Mouse (Mus musculus) testis, adult 10 weeks (tissue): ENCODE results near the gene Gmip. TPM values are rescaled to one million over a fixed set of nuclear protein-coding genes. Genes with fewer than 3 reads are reported as not detected.

Experiments used
- polyA plus RNA-seq: library from polyadenylated mRNA; stranded (reverse); fragments of 350-450 nt; fragmentation: Illumina TruSeq; extraction: RNeasy Lipid Tissue Mini Kit (QIAGEN cat#74804); gene quantifications from one replicate; pipeline ENCODE4 v1.2.3, GENCODE M21; 2014; ENCODE audit warnings: low read depth, low replicate concordance

Gmip gene
- 0.97 TPM for polyA plus RNA-seq

DNA sequence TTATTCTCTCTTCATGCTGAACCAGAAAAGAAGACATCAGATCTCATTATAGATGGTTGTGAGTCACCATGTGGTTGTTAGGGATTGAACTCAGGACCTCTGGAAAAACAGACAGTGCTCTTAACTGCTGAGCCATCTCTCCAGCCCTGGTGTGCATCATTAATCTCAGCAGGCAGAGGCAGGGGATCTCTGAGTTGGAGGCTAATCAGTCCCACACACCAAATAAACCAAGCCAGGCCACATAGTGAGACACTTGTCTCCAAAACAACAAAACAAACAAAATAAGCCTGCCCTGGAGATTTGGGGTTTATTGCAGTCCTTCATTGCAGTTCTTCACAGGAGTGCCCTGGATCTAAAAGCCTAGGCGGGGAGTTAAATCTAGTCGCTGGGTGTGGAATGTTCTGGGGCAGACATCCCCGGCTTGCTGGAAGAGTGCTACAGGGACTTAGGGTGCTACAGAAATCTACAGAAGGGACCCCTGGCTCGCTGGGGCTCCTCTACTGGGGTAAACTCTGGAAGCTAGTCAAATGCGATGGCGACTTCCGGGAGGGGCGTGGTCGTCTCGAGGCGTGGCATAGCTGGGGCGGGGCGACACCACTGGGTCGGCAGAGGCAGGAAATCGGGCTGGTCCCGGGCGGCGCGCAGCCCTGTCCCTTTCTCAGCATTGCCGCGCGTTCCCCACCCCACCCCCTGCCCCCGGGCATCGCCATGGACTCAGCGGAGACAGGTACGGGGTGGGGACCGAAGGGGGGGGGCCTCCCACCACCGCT, at the start of gene Gmip:
Gmip (plus strand) TSS at position 586 of the 770 bp plus-strand sequence.

DNA sequence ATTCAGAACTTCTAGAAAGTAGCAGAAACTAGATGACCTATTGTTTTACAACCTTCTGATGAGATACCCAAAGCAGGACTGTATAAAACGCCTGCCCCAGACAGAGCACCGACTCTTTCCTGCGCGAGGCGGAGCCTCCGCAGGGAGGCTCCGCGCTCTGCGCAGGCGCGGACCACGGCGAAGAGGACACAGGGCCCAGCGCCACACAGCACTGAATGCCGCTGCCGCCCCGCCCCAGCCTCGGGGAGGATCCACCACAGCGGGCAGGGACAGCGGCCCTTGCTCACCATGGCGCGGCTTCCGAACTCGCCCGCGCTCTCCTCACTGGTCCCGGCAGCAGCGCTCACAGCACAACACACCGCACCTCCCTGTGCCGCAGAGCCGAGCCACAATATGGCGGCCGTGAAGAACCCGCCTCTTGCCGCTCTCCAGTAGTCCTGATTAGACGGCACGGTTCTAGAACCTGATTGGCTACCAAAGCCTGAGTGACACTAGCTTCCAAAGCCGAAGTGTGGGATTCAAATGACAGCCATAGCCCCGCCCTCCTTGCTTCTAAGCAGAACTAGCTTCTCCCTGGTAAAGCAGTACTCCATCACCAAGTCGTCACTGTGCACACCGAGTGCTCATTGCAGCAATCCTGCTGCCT, 33.9 kb upstream of the Gmip start, which contains the start of gene Gm20422:
Gm20422 (minus strand) TSS at position 384 of the 646 bp plus-strand sequence.

DNA sequence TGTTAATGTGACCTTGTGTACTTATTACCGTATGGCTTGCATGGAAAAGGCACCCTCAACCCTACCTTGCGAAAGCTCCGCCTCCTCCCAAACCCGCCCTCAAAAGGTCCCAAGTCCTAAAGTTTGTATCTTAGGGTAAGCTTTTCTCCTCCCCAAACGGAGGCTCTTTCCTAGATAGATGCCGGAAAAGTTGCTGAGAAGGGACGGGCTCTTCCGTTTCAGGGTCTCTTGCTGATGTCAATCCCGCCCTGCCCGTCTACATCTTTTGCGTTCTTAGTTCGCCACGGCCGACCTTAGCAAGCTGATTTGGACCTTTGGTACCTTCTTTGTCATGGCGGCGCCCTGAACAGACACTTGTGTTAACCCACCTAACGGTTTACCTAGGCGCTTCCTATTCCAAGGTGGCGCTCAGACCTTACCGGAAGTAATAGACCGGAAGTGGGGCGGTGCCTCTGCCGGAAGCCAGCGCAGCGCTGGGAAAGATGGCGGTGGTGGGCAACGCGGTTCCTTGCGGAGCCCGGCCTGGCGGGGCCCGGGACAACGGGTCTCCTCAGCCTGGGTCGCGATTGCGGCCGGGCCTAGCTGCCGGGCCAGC, 17.6 kb upstream of the Gmip start, which contains the start of the genes Atp13a1 and Zfp866:
Atp13a1 (plus strand) TSS at position 391 of the 595 bp plus-strand sequence.
Zfp866 (minus strand) TSS at position 406 of the 595 bp plus-strand sequence.

DNA sequence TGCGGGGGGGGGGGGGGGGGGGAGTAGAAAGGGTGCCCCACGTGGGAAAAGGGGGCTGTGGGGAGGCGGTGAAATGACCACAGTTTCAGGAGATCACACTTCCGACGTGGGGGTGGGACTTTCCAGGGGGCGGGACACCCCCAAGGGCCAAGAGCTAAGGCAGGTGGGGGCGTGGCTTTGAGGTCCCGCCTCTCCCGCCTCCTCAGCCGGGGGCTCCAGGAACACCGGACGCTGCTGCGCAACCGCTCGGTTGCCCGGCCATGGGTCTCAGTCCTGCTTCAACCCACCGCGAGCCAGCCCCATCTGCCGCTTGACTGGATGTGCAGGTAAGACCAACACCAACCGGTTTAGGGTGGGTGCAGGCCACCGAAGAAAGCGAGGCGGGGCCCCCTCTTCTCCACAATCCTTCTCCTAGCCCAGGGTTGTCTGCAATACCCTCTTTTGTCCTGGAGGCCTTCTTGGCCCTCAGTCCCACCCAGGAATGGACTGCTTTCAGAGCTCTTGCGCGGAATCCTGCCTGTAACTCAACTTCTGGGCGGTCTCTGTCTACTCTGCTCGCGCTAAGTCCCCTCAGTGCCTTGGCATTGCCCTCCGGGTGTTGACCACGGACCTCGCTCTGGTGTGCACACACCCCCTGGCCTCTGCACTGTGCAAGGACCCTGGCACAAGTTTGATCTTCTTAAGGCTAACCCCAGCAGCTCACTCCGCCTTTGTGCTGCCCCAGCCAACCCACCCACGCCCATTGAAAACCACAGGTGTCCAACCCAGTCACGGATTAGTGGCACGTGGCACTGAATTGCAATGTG, 14.1 kb downstream of the Gmip start, which contains the start of gene Lpar2:
Lpar2 (plus strand) TSS at position 44 of the 806 bp plus-strand sequence.

DNA sequence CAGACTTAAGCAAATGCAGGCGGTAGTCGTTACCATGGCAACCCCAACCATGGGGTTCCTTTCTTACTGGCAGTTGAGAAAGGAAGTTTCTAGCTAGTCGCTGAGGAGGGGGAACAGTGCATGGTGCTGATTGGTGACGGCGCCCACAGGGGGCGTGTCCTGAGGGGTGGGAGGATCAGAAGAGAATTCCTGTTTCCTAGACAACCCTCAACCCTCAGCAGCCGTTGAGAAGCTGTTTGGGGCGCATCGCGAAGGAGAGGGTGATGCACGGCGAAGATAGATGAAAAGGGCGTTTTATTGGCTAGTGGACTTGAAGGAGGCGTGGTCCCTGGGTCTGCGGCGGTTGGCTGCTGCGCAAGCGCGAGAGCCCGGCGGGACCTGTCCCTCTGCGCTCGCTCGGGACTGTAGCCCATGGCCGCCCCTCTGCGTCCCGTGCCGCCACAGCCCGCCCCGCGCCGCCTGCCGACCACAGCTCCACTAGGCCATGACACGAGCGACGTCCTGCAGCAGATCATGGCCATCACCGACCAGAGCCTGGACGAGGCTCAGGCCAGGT, 23.9 kb downstream of the Gmip start, which contains the start of gene Pbx4:
Pbx4 (plus strand) TSS at position 194 of the 556 bp plus-strand sequence.

Other genes with a start within 250 kb of the Gmip start
- 20.6 TPM for gene Zfp868, start 183.1 kb upstream of the Gmip start, polyA plus RNA-seq
- 3.6 TPM for gene Zfp964, start 154.2 kb upstream of the Gmip start, polyA plus RNA-seq
- 13.5 TPM for gene Zfp869, start 98.0 kb upstream of the Gmip start, polyA plus RNA-seq
- gene Zfp963, start 58.7 kb upstream of the Gmip start, polyA plus RNA-seq = 2.3 TPM
- not detected for gene Gm20422, start 33.8 kb upstream of the Gmip start, polyA plus RNA-seq
- gene Atp13a1, start 17.5 kb upstream of the Gmip start, polyA plus RNA-seq = 0.85 TPM
- gene Zfp866, start 17.5 kb upstream of the Gmip start, polyA plus RNA-seq = 20.6 TPM
- gene Lpar2, start 13.8 kb downstream of the Gmip start, polyA plus RNA-seq = 3.4 TPM
- gene Pbx4, start 23.8 kb downstream of the Gmip start, polyA plus RNA-seq = 64.0 TPM
- gene Cilp2, start 79.0 kb downstream of the Gmip start, polyA plus RNA-seq = not detected
- 0.21 TPM for gene Tssk6, start 93.5 kb downstream of the Gmip start, polyA plus RNA-seq
- gene Ndufa13, start 93.9 kb downstream of the Gmip start, polyA plus RNA-seq = 0.39 TPM
- not detected for gene Yjefn3, start 94.0 kb downstream of the Gmip start, polyA plus RNA-seq
- gene Gatad2a, start 187.7 kb downstream of the Gmip start, polyA plus RNA-seq = 7.2 TPM
- gene Mau2, start 234.1 kb downstream of the Gmip start, polyA plus RNA-seq = 7.5 TPM
- gene Sugp1, start 234.1 kb downstream of the Gmip start, polyA plus RNA-seq = 18.5 TPM